Mouse (Mus musculus) brain, embryonic 14.5 days (tissue): ENCODE measurements around the gene Prm1.

Experiments used
- CTCF ChIP-seq: fragments of 200-500 bp; IDR thresholded peaks from 2 replicates; pipeline ENCODE4 v1.5.1; 2012; ENCODE audit warnings: inconsistent platforms, mild to moderate bottlenecking, moderate library complexity, borderline replicate concordance; ENCODE audit not compliant: insufficient read depth, insufficient read length; ENCODE audit errors: extremely low read depth
- POLR2A ChIP-seq: fragments of 200-500 bp; IDR thresholded peaks from 2 replicates; pipeline ENCODE4 v1.6.1; 2012; ENCODE audit warnings: mild to moderate bottlenecking, inconsistent platforms, borderline replicate concordance; ENCODE audit not compliant: poor library complexity, insufficient read depth, insufficient read length, severe bottlenecking; ENCODE audit errors: extremely low read depth

DNA sequence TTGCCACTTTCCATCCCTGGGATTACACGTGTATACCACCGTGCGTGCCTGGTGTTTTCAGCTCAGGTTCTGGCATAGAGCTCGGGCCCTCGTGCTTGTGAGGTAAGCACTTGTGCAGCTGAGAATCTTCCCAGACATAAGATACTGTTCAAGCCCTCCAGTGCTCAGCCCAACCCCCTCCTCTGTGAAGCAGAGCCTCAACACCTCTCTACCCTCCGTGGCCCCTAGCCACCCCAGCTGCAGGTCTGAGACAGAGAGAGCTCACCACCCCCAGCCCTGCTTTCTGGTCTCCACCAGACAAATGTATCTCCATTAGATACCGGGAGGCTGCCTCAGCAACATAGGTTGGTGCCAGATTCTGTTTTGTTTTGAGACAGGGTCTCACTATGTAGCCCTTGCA, 56.4 kb downstream of the Prm1 start:
- TF ChIP-seq CTCF (no peak), POLR2A (no peak)
